Mouse (Mus musculus) stomach, postnatal 0 days (tissue): ENCODE data around the gene Creb5. TPM values are rescaled to one million over a fixed set of nuclear protein-coding genes. Genes with fewer than 3 reads are reported as not detected.
A peak's percentile ranks its signal among the peaks of the same experiment; 100 is the strongest.

Source experiments
- ATAC-seq: fragments of 200-750 bp; cut with Nextera tagmentation; 2 replicates; pipeline ENCODE4 v1.8.0; 2017; ENCODE audit not compliant: low FRiP score, low TSS enrichment
- DNase-seq: peaks from one replicate; pipeline ENCODE4 v3.0.0-alpha.2; 2016; ENCODE audit warnings: low spot score
- H3K27ac ChIP-seq: fragments of 300-500 bp; sonication (generic); replicated peaks from 2 replicates; pipeline ENCODE4 v1.5.1; 2014; ENCODE audit warnings: mild to moderate bottlenecking, control low read depth
- H3K27me3 ChIP-seq: fragments of 300-500 bp; sonication (generic); 2 replicates; pipeline ENCODE4 v1.6.1; 2014; ENCODE audit warnings: low read length; ENCODE audit not compliant: control insufficient read depth, insufficient read depth
- H3K36me3 ChIP-seq: fragments of 300-500 bp; sonication (generic); 2 replicates; pipeline ENCODE4 v1.6.1; 2014; ENCODE audit warnings: low read length, mixed read lengths; ENCODE audit not compliant: control insufficient read depth, insufficient read depth
- H3K4me1 ChIP-seq: fragments of 300-500 bp; sonication (generic); replicated peaks from 2 replicates; pipeline ENCODE4 v1.6.1; 2014; ENCODE audit warnings: antibody characterized with exemption; ENCODE audit not compliant: control insufficient read depth, insufficient read depth
- H3K4me2 ChIP-seq: fragments of 300-500 bp; sonication (generic); replicated peaks from 2 replicates; pipeline ENCODE4 v1.6.1; 2014; ENCODE audit warnings: low read depth, mild to moderate bottlenecking, control low read depth, moderate library complexity
- H3K4me3 ChIP-seq: fragments of 300-500 bp; sonication (generic); 2 replicates; pipeline ENCODE4 v1.5.1; 2014; ENCODE audit warnings: low read depth, low read length, control low read depth
- H3K9ac ChIP-seq: fragments of 300-500 bp; sonication (generic); 2 replicates; pipeline ENCODE4 v1.6.1; 2014; ENCODE audit warnings: mild to moderate bottlenecking, low read length, control low read depth, mixed read lengths
- H3K9me3 ChIP-seq: fragments of 300-500 bp; sonication (generic); 2 replicates; pipeline ENCODE4 v1.6.1; 2016; ENCODE audit warnings: low read length; ENCODE audit not compliant: control insufficient read depth
- CTCF ChIP-seq: IDR thresholded peaks from 2 replicates; pipeline ENCODE4 v1.5.1; 2016; ENCODE audit warnings: antibody characterized with exemption, low read depth, mild to moderate bottlenecking, moderate library complexity
- EP300 ChIP-seq: optimal IDR thresholded peaks from 2 replicates; pipeline ENCODE3; 2016; ENCODE audit warnings: antibody characterized with exemption
- WGBS: fragments of 180-500 bp; shearing (Covaris S2); extraction: QIAGEN DNeasy Blood & Tissue Kit; methylation state at CpG from one replicate; pipeline ENCODE4 v1.1.7; 2014; 5-methylcytosine and 5-hydroxymethylcytosine counted together
- polyA plus RNA-seq: library from polyadenylated mRNA; unstranded; fragments of >200 nt; fragmentation: Nextera tagmentation; extraction: Ambion mirVana; gene quantifications from 2 replicates; pipeline ENCODE4 v1.2.1, GENCODE M21; 2015

Gene Creb5
- polyA plus RNA-seq, 1 experiment from 2014 or later = 3.2 TPM

DNA sequence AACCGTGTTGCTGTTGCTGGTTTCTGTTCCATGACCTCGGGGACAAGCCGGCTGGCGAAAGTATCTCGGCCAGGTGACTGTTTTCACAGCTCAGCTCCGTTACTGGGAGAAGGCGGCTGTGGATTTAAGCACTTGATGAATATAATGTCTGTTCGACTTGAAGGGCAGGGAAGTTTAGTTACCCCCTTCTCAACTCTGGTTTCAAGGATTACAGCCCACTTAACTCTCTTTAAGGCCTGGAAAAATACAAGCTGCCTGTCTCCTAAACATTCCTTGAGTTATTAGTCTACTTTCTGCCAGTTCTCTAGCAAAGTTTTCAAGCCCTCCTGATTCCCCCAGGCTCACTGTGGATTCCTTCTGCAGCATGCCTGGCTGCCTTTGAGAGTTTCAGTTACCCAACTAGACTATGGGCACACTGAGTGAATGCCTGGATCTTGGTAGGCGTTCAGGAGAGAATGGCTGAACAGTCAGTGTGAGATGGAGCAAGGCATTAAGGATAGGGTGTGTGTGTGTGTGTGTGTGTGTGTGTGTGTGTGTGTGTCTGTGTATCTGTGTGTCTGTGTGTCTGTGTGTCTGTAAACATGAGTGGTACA, 184.0 kb downstream of the Creb5 start:
- Histone ChIP-seq H3K27ac (no peak overlapping the region), H3K36me3 (no peaks in the 10 kb centered on the region), H3K9ac (no peak overlapping the region), H3K9me3 (no peaks in the 10 kb centered on the region), H3K4me3 (no peak overlapping the region), H3K4me1 (peaks cover 4% of the 10 kb centered on the region; the same call in 1 of the 2 replicates), H3K4me2 (peak overlapping the region; percentile 35), H3K27me3 (no peaks in the 10 kb centered on the region)
- DNase-seq (no peak), ATAC-seq (no peak)
- TF ChIP-seq EP300 (no peak), CTCF (no peak)
- 31% methylated on average over 9 of the region's 9 CpGs for WGBS

DNA sequence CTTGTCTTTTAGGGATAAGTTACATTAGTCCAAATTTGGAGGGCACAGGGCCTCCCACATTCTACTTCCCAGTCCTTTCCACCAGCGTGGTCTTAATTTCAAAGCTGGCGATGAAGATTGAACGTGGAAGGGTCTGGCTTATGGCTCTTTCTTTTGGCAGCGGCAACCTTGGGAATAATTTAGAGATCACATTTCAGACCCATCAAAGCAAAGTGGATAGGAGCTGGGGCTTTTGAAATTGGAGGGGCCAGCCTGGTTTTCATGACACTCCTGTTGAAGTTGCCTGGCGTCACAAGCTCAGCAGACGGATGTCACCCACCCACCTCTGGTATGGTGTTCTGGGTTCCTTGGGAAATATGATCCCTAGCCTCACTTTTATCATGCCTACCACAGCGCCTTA, 185.7 kb downstream of the Creb5 start:
- Histone ChIP-seq H3K9ac (no peak overlapping the region), H3K36me3 (no peaks in the 10 kb centered on the region), H3K27me3 (no peaks in the 10 kb centered on the region), H3K9me3 (no peaks in the 10 kb centered on the region), H3K4me3 (no peak overlapping the region), H3K4me2 (no peak overlapping the region), H3K4me1 (peaks cover 4% of the 10 kb centered on the region; the same call in 1 of the 2 replicates), H3K27ac (no peak overlapping the region)
- no peak for TF ChIP-seq EP300
- TF ChIP-seq CTCF = no peak
- DNase-seq = no peak
- ATAC-seq = no peak
- WGBS = 81% methylated on average over 7 of the region's 7 CpGs

DNA sequence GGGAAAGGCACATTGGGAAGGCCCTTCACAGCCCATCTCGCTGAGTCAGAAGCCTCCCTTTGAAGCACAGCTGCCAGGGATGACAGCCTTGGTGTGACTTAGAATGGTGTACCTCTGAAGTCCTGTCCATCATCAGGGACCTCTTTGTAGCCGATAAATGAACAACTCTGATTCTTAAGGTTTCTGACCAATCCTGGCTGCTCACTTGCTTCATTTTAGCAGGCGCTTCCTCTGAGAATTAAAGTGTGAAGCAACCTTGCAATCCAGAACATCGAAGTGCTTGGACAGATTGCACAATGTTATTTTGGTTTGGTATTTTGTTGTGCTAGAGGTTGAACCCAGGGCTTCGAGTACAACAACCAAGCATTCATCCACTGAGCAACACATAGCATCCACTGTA, 190.4 kb downstream of the Creb5 start:
- DNase-seq (no peak), ATAC-seq (no peak)
- no peaks in the 10 kb centered on the region for H3K4me1 ChIP-seq
- H3K4me3 ChIP-seq = no peak overlapping the region
- no peaks in the 10 kb centered on the region for H3K9me3 ChIP-seq
- no peak overlapping the region for H3K27ac ChIP-seq
- no peak overlapping the region for H3K4me2 ChIP-seq
- H3K36me3 ChIP-seq = no peaks in the 10 kb centered on the region
- H3K27me3 ChIP-seq = no peaks in the 10 kb centered on the region
- TF ChIP-seq CTCF = no peak
- TF ChIP-seq EP300 = no peak
- no peak overlapping the region for H3K9ac ChIP-seq
- WGBS = 89% methylated on average over 5 of the region's 5 CpGs

DNA sequence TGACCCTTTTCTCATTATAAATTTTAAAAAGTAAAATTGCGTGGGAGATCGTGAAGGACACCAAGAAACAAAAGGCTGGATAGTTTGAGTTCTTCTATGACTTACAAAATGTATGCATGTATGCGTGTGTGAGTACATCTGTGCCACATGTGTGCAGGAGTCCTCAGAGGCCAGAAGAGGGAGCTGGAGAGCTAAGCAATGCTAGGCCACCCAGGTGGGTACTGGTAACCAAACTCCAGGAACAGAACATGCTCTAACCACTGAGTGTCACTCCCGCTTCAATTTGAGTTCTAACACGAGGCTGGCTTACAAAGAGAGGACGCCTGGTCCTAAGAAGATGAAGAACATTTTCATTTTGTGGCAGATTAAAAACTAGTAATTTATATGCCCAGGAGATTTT, 203.8 kb downstream of the Creb5 start:
- no peak overlapping the region for H3K4me3 ChIP-seq
- no peak for TF ChIP-seq EP300
- peak; percentile 53 for TF ChIP-seq CTCF
- no peak overlapping the region for H3K4me2 ChIP-seq
- 91% methylated on average over 6 of the region's 6 CpGs for WGBS
- no peaks in the 10 kb centered on the region for H3K4me1 ChIP-seq
- no peak overlapping the region for H3K9ac ChIP-seq
- DNase-seq (no peak), ATAC-seq (no peak)
- no peaks in the 10 kb centered on the region for H3K27me3 ChIP-seq
- no peaks in the 10 kb centered on the region for H3K36me3 ChIP-seq
- H3K9me3 ChIP-seq = no peaks in the 10 kb centered on the region
- H3K27ac ChIP-seq = no peak overlapping the region

DNA sequence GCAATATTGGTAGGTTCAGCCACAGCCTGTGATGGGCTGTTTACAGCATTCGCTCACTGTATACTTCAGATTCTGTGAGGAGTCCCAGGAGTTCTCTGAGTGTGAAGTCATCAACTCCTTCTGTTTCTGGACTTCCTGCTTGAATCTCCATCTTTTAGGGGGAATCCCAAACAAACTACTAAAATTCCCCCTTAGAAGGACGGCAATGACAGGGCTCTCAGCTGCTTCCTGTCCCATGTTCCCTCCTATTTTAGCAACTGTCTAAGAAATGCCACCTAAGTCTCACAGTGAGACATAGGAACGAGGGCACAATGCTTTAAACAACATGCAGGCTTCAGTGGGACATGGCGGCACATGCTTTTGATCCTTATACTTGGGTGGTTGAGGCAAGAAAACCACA, 204.3 kb downstream of the Creb5 start:
- DNase-seq = no peak
- no peak overlapping the region for H3K4me2 ChIP-seq
- H3K9ac ChIP-seq = no peak overlapping the region
- no peaks in the 10 kb centered on the region for H3K36me3 ChIP-seq
- no peaks in the 10 kb centered on the region for H3K9me3 ChIP-seq
- no peak for ATAC-seq
- TF ChIP-seq CTCF (no peak), EP300 (no peak)
- H3K27me3 ChIP-seq = no peaks in the 10 kb centered on the region
- no peak overlapping the region for H3K4me3 ChIP-seq
- no peaks in the 10 kb centered on the region for H3K4me1 ChIP-seq
- 90% methylated on average over 4 of the region's 4 CpGs for WGBS
- no peak overlapping the region for H3K27ac ChIP-seq

DNA sequence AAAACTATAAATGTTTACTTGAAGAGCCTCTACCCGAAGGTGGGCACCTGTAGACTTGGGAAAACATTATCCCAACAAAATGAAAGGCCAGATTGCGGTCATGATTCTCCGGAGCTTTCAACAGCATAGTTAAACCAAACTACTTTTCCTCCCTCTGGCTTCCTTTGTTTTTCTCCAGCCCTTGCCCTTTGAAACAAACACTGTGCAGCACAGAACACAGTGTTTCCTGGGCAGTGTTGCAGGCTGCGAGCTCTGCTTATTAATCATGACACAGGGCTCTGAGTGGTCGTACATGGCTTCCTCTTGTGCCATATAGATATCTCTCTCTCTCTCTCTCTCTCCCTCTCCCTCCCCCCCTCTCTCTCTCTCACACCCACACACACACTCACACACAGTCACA, 206.8 kb downstream of the Creb5 start:
- no peak for DNase-seq
- H3K27me3 ChIP-seq = no peaks in the 10 kb centered on the region
- no peaks in the 10 kb centered on the region for H3K9me3 ChIP-seq
- H3K9ac ChIP-seq = no peak overlapping the region
- no peaks in the 10 kb centered on the region for H3K4me1 ChIP-seq
- no peak overlapping the region for H3K4me3 ChIP-seq
- H3K36me3 ChIP-seq = no peaks in the 10 kb centered on the region
- no peak for ATAC-seq
- no peak overlapping the region for H3K4me2 ChIP-seq
- 36% methylated on average over 5 of the region's 5 CpGs for WGBS
- no peak overlapping the region for H3K27ac ChIP-seq
- no peak for TF ChIP-seq CTCF
